Mouse (Mus musculus): ENCODE measurements around the gene Aipl1. TPM values are rescaled to one million over a fixed set of nuclear protein-coding genes. Genes with fewer than 3 reads are reported as not detected.

The Aipl1 gene
- polyA plus RNA-seq, 1 experiment = 0.38 TPM

DNA sequence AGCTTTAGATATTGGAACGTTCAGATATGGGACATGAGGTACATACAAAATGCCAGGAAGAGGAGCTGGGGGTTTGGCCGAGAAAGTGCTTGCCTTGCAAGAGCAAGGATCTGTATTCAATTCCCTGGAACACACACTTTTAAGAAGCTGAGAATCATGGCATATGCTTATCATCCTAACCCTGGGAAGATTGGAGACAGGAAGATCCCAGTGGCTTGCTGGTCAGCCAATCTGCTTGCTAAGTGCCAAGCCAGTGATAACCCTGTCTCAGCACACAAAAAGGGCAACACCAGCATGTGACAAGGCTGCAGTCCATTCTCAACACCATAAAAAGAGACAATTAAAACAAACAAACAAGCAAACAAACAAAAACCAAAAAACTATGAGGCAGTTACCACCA lies 53.2 kb downstream of the Aipl1 start:
- TF ChIP-seq MYOG (IDR thresholded peaks at IDR 0.05; ENCODE audit: control insufficient read depth in 1 of 3, insufficient read depth in 1 of 3, insufficient read length in 2 of 3, low read depth in 2 of 3) (no peak), MYOD1 (IDR thresholded peaks at IDR 0.05; ENCODE audit: control insufficient read depth in 1 of 3, insufficient read length in 2 of 3, low read depth in 2 of 3) (no peak)
- Histone ChIP-seq H3K79me2 (ENCODE audit: control insufficient read depth, insufficient read depth) (no peaks in the 10 kb centered on the region), H3K4me2 (ENCODE audit: low read depth) (peak overlapping the region; percentile 52), H3K36me3 (ENCODE audit: control insufficient read depth, insufficient read depth) (no peaks in the 10 kb centered on the region), H3K4me3 (no peak overlapping the region), H3K27me3 (ENCODE audit: control insufficient read depth, insufficient read depth, insufficient read length) (no peaks in the 10 kb centered on the region), H3ac (ENCODE audit: control insufficient read depth, insufficient read length) (no peak overlapping the region)

Other genes with a start within 250 kb of the Aipl1 start
- 77.9 TPM for gene Pimreg, start 4.5 kb upstream of the Aipl1 start, polyA plus RNA-seq (2012; fragmentation: generic; extraction: Trizol)
- gene Pitpnm3, start 98.3 kb upstream of the Aipl1 start, polyA plus RNA-seq (2012; fragmentation: generic; extraction: Trizol) = 0.04 TPM
- 0.10 TPM for gene Gm43951, start 169.3 kb upstream of the Aipl1 start, polyA plus RNA-seq (2012; fragmentation: generic; extraction: Trizol)
- 2.8 TPM for gene 4933427D14Rik, start 169.9 kb upstream of the Aipl1 start, polyA plus RNA-seq (2012; fragmentation: generic; extraction: Trizol)
- 110 TPM for gene Txndc17, start 170.0 kb upstream of the Aipl1 start, polyA plus RNA-seq (2012; fragmentation: generic; extraction: Trizol)
- 20.1 TPM for gene Med31, start 178.1 kb upstream of the Aipl1 start, polyA plus RNA-seq (2012; fragmentation: generic; extraction: Trizol)
- 0.72 TPM for gene Slc13a5, start 229.7 kb upstream of the Aipl1 start, polyA plus RNA-seq (2012; fragmentation: generic; extraction: Trizol)